Mouse (Mus musculus) adrenal gland, postnatal 25 days (tissue): ENCODE results near the gene Kcnk13. TPM values are rescaled to one million over a fixed set of nuclear protein-coding genes. Genes with fewer than 3 reads are reported as not detected.
A peak's percentile ranks its signal among the peaks of the same experiment; 100 is the strongest.

Experiments
- DNase-seq: peaks from one replicate; pipeline ENCODE4 v3.0.0; 2021; ENCODE audit warnings: mixed read lengths
- long read RNA-seq: library from polyadenylated mRNA; stranded (forward); transcript quantifications from one replicate; pipeline ENCODE4 v2.0.0, GENCODE M21; 2021
- total RNA-seq: library from RNA; stranded (reverse); gene quantifications from 2 replicates; pipeline ENCODE4 v1.2.3, GENCODE M21; 2021

Kcnk13 gene
- 0.57 and 0.76 TPM in 2 replicates for total RNA-seq
- long read RNA-seq, partial matches to known transcripts: 1 of 4 reads
- long read RNA-seq, other reads (novel, unspliced or antisense): 1 of 4 reads

DNA sequence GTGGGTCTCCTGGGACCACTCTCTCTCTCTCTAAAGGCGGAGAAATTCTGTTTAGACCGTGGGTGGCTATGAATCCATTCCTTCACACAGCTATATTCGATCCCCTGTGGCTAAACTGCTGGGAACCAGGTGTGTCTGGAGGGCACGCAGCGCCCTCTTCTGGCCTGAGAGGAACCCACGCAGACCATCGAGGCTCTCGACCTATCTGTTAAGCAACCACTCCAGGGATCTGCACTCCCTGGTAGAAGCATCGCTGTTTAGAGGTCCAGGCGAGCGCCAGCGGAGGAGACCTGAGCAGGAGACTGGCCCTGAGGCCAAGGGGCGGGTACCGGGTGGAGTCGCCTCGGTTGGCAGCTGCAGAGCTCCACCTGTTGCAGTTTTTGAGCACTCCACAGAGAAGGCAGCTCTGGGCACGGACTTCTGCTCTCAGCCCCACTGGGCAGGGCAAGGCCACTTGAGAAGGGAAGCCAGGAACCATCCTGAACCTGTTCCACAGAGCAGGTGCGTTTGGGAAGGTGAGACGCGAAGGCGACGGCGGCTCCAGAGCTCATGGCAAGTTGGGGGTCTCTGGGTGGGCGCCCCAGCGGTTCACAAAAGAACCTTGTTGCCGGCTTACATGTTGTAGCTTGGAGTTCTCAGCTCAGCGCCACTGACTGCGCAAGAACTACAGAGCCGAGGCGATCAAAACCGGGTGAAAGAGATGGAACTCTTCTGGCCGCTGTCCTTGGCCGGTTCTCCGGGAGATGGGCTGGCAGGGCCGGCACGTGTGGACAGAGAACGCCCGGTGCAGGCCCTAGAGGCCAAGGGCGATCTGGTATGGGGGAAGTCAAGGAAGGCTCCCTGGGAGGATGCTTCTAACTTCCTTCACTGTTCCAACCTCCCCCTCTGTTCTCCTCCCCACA is at the start of gene Kcnk13:
Gene Kcnk13 (plus strand): TSS at position 199 of the 902 bp plus-strand sequence.
- peak; percentile 69 for DNase-seq

DNA sequence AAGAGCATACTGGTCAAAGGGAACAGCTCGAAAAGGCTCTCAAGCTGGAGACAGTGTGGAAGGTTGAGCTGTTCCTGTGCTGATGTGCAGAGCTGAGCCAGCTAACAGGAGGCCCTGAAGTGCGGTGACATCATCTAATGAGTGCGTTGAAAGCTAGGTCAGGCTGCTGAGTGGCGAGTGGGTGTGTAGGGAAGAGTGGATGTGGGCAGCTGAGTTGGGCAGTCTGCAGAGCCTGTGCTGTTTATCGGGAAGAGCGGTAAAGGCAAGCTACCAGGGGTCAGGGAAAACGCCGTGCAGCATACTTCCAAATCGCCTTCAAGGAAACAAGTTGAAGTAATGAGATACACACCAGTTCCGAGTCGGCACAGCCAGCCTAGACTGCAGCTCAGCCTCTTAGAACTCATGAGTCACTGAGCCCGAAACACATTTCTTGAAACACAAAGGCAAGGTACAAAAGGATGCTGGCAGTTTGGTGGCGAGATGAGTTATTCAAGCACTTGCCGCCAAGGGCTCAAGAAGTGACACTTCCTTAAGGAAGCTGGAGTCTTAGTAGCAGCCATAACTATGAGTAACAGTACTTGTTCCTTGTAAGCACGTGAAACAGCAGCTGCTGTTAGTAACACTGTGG is 46.4 kb upstream of the Kcnk13 start:
- DNase-seq: peak; percentile 20

DNA sequence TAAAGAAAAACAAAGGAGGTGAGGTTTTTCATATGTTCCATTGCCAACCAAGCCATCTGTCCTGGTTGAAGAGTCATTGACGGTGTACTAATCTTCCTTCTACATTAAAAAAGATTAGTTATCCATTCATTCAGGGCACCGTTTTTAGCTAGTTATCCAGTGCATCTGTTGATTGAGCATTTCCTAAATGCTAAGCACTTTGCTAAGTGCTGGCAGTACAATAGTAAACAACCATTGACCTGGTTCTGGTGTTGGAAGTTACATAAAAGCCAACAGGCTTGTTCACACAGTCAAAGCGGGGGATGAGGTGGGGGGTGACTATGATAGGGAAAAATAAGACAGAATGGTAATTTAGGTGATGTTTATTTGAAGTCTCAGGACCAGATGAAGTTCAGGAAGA is 44.7 kb upstream of the Kcnk13 start:
- no peak for DNase-seq

DNA sequence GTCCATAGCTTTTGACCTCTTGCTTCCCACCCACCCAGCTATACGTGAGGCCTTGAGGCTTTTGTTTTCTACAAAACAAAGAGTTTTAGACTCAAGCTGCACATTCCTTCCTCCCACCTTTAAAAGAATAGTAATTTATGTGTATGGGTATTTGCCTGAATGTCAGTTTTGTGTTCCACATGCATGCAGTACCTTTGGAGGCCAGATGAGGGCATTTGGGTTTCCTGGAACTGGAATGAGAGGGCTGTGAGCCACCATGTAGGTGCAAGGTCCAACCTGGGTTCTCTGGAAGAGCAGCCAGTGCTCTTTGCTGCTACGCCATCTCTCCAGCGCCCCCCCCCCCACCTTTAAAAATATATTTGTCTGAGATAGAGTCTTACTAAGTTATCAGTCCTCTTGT is 43.3 kb upstream of the Kcnk13 start:
- DNase-seq: no peak

GRCm38 (mm10) chr12:99923131-99923606 is 41.1 kb upstream of the Kcnk13 start:
- DNase-seq: no peak

- no peak for DNase-seq
Measured at GRCm38 (mm10) chr12:99923703-99924102, 40.6 kb upstream of the Kcnk13 start.

- DNase-seq: no peak
Measured at GRCm38 (mm10) chr12:99928311-99928710, 36.0 kb upstream of the Kcnk13 start.

GRCm38 (mm10) chr12:99929160-99929559 is 35.1 kb upstream of the Kcnk13 start:
- DNase-seq: no peak

DNA sequence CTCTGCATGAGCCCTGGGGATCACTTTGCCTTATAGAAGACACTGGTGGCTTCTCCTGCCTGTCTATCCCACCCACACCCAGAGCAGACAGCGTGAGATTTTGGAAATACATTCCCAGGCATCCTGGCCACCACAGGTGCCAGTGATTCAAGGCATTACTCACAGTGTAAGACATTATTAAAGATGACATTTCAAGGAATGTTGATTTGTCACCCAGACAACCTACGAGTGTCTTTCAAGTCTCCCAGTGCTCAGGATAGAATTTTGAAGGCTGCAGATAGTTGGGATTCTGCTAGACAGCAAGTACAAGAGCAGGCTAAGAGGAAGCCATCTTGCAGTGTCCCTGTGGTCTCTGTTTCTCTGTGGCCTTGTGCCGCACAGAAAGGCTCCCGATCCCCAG is 32.1 kb upstream of the Kcnk13 start:
- no peak for DNase-seq

GRCm38 (mm10) chr12:99933630-99934029 is 30.7 kb upstream of the Kcnk13 start:
- no peak for DNase-seq

GRCm38 (mm10) chr12:99935403-99935802 is 28.9 kb upstream of the Kcnk13 start:
- no peak for DNase-seq

GRCm38 (mm10) chr12:99938476-99938875 is 25.8 kb upstream of the Kcnk13 start:
- DNase-seq: no peak

GRCm38 (mm10) chr12:99939179-99939578 is 25.1 kb upstream of the Kcnk13 start:
- no peak for DNase-seq

DNA sequence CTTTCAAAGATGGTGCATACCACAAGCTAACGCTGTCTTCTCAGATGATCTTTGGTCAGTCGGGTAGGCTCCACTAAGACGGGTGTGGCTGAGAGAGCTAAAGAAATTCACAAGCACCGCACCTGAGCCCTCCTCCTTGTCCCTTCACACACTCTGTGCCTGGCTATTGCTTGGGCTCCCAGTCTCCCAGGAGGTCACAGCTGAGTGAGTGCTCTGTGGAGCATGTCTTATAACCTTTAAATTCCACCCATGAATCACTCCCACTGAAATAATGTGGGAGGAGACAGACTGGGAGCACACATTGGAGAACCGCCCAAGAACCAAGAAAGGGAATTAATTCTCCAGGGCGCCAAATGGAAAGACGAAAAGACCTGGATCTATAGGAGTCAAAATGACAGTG is 23.6 kb upstream of the Kcnk13 start:
- DNase-seq: no peak

DNA sequence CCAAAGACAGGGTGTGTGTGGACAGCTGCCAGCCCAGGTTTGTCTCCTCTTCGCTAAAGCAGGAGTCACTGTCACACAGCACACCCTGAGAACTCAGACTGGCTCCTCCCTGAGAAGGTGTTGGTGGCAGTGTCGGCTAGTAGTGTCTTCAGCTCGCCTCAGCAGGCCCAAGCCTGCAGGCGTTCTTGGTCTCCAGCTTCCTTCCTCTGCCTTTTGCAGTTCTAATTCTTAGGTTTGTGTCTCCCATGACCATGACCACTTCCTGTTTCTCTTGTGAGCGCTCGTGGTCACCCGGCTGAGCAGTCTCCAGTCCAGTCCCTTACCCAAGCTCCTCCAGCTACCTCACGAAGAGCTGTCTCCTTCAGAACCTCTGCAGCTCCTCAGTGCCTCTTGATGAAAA is 21.9 kb upstream of the Kcnk13 start:
- DNase-seq: no peak

DNA sequence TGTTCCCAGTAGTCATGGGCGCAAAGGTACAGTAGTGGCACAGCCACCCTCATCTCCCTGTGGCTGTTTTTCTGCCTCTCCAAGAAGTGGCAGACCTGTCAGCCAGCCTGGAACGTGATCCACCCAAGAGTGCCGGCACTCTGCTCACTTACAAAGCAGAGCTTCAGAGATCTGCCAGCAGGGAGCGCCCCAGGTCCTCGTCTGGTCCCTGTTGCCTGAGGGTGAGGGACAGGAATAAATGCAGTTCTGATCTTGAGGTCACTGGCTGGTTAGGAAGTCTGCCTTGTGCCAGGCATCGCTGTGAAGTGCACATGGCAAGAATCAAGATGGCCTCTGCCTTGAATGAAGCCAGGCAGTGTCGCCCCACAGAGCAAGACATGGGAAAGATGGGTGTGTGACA is 11.4 kb upstream of the Kcnk13 start:
- DNase-seq: peak; percentile 69

DNA sequence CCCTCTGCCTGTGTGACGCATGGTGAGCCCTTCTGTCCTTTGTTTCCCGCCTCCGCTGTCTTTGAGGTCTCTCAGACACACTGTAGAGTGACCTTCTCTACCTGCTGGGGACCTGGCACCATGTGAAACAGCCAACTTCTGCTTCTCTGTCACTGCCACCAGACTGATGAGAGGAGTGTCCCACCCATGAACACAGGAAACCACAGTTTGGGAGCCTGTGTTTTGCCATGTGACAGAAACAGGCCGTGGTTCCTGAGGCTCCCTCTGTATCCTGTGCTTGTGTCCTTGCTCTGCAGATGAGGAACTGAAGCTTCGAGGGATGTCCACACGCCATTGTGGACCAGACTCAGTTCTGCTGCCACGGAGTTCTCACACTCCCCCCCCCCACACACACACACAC is 7.9 kb upstream of the Kcnk13 start:
- DNase-seq: no peak

- no peak for DNase-seq
Measured at GRCm38 (mm10) chr12:99958068-99959060, 5.9 kb upstream of the Kcnk13 start.

- no peak for DNase-seq
Measured at GRCm38 (mm10) chr12:99959291-99959690, 5.0 kb upstream of the Kcnk13 start.

DNA sequence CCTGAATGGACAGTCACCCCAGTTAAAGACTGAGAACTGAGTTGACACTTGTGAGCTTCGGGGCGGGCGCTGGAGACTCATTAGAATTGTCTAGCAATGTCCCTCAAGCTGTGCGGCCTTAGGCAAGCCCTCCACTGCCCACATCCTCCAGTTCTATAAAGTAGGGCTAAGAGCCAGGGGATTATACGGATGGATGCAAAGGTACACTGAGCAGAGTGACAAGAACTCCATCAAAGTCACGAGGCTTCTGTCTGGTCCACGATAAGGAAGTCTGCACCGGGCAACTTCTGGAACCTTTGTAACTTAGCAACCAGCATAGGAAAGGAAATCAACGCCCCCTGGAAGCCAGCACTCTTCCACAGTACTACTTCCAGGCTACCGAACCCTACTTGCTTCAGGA is 4.4 kb upstream of the Kcnk13 start:
- no peak for DNase-seq

DNA sequence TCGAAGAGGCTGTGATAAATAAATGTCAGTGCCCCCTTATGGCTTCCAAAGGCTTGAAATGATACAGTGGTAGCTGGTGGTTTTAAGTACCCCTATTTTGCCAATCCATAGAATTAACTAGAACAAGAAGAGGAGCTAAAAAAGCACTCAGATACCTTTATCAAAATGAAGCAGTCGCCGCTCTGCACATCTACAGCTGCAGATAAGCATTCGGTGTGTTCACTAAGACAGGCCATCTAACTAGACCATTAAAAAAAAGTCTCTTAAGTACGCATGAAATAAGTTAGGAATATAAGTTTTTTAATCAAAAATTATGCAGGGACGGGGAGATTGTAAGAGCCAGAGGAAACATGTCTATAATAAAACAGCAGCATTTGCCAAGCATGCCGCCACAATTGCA is 3.6 kb upstream of the Kcnk13 start:
- DNase-seq: no peak
